Mouse (Mus musculus) urinary bladder, adult 2 months (tissue): ENCODE measurements around the gene Lmln. TPM values are rescaled to one million over a fixed set of nuclear protein-coding genes. Genes with fewer than 3 reads are reported as not detected.
"Not testable (repeated sequence)": the region's sequence is repeated elsewhere in the genome, so short reads cannot be mapped to it uniquely, and the experiment has no call there.

Experiments
- DNase-seq: peaks from one replicate; pipeline ENCODE4 v3.0.0; 2022; ENCODE audit warnings: low spot score
- polyA plus RNA-seq: library from polyadenylated mRNA; depleted of rRNA; stranded (reverse); fragments of >200 nt; gene quantifications from 2 replicates; pipeline ENCODE4 v1.2.3, GENCODE M21; 2012

Lmln gene
- polyA plus RNA-seq, 1 experiment, result 1.8 TPM

DNA sequence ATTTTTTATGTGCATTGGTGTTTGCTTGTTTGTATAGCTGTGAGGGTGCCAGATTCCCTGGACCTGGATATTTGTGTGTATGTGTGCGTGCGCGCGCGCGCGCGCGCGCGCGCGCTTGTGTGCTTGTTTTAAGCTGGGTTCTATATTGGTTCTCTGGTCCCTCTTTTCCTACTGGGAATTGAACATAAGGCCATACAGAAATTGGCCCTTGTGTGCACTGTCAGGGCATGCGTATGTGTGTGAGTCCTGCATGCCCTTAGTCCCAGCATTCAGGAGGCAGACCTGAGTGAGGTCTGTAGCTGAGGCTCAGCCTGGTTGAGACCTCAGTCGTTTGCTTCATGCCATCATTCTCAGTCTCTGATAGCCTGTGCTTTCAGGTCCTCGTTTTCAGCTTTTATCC lies 4.3 kb upstream of the Lmln start:
- no peak for DNase-seq

DNA sequence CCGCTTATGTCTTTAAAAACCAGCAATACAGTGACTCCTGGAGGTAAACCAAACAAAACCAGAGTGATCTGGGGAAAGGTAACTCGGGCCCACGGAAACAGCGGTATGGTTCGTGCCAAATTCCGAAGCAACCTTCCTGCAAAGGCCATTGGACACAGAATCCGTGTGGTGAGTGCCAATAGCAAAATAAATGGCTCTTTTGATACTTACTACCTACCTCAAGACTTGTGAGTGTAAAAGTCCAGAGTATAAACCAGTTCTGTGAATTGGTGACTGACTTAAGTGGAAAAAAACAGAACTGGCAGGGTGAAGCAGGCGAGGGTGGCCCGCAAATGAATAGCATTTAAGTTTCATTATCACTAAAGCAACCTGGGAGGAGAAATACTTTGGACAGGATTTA lies 3.7 kb upstream of the Lmln start:
- DNase-seq, result not testable (repeated sequence)

DNA sequence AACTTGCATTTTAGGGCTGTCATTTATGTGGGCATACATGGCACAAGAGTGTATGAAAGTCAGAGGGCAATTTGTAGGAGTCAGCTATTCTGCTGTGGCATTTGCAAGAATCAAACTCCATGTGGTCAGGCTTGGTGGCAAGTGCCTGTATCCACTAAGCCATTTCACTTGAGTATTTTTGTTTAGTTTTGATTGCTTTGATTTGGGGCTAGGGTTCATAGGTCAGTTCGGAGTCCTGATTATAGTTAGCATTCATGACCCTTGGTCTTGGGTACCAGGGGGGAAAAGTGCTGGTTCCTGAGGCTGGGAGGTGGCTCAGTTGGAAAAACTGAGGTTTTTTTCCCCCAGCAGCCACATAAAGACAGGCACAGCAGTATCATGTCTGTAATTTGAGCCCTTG lies 2.9 kb upstream of the Lmln start:
- DNase-seq, result no peak

DNA sequence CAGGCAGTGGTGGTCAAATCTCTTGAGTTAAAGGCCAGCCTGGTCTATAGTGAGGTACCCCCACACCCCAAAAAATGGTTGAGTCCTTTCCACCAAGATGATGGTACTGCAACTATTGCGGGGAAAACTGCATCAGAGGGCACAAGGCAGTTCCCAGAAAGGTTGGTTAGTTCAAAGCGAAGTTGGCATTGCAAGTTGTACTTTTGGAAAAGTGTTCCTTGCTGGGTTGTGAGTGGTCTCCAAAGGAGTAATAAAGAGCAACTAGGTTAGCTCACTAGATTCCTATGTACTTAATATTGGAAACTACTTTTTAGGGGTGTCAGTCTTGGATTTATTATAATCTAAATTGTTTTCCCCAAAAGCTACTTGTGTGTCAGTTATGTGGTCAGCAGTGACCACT lies 1.4 kb upstream of the Lmln start:
- DNase-seq, result no peak

DNA sequence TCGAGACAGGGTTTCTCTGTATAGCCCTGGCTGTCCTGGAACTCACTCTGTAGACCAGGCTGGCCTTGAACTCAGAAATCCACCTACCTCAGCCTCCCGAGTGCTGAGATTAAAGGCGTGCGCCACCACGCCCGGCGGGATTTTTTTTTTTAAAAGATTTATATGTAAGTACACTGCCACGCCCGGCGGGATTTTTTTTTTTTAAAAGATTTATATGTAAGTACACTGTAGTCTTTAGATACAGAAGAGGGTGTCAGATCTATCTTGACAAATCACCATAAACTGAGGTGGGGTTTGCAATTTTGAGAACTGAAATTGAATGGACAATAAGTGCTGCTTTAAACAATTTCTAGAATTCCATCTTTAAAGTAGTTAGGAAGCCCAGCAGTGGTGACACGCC lies 921 bp upstream of the Lmln start:
- DNase-seq, result no peak

DNA sequence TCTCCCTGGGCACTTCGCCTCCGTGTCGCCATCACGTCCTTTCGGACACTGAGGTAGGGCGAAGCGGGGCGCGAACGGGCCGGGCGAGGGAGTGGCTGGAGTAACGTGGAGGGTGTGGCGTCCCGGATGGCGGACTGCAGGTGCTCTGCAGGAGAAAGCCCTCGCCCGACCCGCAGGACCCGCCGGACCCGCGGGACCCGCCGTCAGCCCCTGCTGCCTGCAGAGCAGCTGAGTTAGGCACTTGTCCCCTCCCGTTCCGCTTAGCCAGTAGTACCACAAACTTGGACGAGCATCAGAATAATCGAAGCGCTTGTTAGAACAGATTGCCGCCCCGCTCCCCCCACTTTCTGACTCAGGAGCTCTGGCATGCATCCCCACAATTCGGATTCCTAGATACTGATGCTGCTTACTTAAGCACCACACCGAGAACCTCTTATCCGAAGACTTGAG lies 386 bp downstream of the Lmln start:
- no peak for DNase-seq

DNA sequence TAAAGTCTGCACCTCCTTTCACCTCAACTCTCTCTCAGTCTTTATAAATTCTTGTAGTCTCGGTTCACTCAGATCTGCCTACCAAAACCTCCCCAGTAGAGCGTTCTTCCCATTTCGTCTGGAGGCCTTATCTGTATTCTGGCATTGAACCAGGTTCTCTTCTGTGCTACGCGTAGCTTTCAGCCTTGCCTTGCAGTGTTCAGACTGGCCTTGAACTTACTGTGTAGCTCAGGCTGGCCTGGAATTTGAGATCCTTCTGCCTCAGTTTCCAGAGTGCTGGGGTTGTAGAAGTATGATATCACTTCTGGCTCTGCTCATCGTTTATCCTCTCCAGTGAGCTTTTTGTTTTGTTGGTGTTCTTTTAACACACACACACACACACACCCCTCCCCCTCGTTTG lies 946 bp downstream of the Lmln start:
- DNase-seq, result no peak

DNA sequence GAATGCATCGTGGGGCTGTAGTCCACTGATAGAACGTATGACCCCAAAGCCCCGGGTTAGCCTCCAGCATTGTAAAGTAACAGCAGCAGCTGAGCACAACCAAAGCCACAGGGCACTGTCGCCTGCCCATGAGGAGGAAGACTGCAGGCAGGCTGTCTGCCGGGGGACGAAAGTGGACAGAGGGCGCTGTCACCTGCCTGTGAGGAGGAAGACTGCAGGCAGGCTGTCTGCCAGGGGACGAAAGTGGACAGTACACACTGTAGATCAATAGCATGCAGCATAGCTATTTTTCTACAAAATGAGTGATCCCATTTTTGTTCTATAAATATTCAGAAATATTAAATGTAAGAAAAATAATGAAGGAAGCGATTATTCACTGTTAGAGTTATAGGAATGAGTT lies 2.3 kb downstream of the Lmln start:
- DNase-seq, result no peak

DNA sequence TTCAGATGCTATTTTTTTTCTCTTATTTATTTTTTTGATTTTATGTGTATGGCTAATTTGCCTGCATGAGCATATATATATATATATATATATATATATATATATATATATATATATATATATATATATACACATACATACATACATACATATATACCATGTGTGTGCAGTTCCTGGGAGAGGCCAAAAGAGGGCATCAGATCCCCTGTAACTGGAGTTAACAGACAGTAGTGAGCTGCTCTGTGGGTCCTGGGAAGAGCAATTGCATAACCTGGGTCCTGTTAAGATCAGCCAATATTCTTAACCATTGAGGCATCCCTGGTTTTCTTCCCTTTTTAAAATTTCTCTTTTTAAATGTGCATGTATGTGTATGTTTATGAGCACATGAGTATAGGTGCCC lies 8.6 kb downstream of the Lmln start:
- no peak for DNase-seq

DNA sequence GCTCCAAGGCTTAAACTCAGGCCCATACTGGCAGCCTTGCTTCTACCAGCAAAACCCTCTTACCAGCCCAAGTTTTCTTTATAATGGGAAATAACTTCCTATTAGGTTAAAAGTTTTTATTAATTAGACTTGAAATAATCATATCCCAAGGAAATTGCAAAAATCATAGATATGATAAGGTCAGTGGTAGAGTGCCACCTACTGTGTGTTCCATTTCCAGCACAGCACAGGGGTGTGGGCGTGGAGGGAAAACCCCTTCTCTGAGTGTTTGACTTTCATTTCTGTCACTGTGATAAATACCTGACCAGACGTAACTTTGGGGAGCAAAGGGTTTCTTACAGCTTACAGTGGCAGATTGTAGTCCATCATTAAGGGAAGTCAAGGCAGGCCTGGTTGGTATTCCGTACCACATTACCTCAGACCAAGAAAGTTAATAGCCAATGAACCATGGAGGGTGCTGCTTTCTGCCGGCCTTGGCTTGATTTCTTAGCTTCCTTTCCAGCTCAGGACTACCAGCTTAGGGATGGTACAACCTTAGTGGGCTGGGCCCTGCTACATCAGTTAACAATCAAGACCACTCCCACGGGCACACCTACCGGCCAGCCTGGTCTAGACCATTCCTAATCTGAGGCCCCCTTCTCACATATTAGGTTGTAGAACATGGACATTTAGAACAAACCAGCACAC lies 10.7 kb downstream of the Lmln start:
- no peak for DNase-seq

DNA sequence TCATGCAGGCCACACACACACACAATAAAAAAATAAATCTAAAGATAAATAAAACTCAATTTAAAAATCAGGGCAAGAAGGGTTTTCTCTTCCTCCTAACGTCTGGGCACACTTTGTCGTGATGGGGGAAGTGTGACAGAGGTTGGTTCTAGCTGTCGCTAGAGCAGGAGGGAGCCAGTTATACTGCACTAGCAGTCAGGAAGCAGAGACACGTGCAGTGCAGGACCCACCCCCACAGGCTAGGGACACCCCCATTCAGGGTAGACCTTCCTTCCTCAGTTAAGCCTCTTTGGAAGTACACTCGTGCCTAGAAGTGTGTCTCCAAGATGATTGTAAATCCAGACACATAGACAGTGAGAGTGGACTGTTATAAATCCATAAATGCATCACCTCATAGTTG lies 12.6 kb downstream of the Lmln start:
- no peak for DNase-seq

DNA sequence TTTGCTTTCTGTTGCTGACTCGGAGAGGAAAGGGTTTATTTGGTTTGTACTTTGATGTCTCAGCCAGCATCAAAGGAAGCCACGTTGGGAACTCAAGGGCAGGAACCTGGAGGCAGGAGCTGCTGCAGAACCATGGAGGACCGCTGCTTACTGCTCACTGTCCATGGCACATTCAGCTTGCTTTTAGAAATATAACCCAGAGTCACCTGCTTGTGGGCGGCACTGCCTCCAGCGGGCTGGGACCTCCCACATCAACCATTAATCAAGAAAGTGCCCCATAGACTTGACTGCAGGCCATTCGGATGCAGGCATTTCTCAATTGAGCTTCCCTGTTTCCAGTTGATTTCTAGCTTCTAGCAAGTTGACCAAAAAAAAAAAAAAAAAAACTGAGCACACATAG lies 13.8 kb downstream of the Lmln start:
- no peak for DNase-seq

DNA sequence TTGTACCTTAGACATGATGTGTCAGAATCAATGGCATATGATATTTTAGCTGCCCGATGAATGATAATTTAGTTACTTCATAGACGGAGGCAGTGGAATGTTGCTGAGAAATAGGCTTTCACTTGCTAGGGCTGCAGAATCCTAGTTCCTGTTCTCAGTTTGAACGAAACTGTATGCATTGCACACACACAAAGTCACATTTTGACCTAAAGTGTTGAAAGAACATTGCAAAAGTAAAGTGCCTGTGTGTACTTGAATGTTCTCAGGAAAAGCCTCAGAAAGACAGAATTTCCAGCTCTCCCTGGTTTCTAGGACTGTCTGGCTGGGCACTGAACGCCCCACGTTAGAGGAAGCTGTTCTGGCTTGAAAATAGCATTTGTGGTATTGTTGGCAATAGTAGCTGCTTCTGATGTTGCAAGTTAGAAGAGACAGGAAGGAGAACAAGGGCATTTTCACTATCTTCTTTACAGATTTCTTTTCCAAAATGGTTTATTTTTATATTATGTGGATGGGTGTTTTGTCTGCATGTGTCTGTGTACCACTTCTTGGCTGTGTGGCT lies 14.8 kb downstream of the Lmln start:
- DNase-seq, result no peak

DNA sequence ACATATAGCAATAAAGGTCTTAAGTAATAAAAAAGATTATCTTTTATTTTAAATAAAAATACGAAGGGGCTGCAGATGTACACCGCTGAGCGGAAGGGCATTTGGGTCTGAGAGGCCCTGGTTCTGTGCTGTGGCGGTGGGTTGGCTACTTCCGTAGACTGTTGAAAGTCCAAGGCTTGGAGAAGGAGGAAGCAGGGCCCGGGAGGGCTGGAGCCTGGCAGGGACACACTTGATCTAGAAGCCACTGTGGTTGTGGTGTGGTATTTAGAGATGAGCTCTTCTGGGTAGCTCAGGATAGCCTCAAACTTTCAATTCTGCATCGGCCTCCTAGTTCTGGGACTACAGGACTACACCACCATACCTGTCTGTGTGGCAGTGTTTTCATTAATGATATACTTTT lies 17.7 kb downstream of the Lmln start:
- no peak for DNase-seq

DNA sequence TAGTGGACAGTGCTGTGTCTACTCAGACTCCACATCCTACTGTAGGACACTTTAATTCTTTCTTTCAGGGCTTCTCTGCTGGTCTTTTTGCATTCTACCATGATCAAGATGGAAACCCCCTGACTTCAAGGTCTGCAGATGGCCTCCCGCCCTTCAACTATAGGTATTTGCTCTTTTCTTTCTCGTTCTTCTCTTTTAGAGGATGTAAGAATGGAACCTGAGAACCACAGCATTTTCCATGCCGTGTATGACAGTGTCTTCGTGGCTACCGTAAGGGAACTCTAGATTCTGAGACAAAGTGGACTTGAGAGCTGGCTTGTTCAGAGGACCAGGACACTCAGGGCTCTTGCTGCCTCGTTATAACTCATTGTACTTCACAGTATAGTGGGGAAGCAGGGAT lies 20.6 kb downstream of the Lmln start:
- DNase-seq, result no peak

DNA sequence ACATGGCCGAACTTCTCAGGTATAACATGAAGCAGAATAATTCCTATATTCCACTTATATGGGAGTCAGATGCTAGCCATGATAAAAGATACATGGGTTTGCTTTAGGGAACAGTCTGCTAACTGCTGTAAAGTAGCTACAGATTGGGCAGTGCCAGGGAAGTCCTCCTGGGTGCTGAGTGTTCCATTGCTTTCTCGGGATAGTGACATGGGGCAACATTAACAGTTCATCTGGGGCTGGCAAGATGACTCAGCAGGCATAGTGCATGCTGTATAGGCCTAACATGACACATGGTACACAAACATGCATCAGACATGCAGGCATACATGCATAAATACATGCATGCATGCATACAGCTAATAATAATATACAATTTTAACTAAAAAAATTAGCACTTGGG lies 21.7 kb downstream of the Lmln start:
- no peak for DNase-seq

DNA sequence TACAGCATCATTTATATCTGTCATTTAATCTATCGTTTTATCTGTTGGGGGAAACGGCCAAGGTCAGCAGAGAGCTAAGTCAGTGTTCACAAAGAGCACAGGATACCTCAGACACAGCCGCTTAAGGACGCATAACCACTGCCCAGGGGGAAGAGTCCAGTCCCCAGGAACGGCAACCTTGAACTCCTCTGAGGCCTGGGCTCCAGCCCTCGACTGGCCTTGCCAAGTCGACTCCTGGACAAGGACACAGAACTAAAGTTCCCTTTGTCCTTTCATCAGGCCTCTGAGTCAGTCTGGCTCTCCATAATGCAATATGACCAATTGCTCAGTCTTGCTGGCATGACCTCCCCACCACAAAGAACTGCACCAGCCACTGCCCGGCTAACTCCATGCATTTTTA lies 23.3 kb downstream of the Lmln start:
- DNase-seq, result no peak

DNA sequence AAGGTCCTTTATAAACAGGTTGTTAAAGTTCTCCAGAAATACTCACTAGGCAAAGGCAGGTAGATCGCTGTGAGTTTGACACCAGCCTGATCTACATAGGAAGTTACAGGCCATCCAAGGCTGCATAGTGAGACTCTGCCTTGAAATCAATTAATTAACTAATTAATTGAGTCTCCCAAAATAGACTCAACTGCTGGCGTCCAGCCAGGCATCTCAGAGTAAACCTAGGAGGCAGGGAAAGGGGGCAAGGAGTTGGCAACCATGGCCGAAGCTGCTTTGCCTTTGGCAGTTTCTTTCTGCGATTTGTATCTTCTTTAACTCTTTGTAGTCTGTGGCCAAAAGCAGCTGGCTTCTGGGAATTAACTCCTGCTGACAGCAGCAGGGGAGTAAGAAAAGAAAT lies 51.4 kb downstream of the Lmln start:
- DNase-seq, result no peak

DNA sequence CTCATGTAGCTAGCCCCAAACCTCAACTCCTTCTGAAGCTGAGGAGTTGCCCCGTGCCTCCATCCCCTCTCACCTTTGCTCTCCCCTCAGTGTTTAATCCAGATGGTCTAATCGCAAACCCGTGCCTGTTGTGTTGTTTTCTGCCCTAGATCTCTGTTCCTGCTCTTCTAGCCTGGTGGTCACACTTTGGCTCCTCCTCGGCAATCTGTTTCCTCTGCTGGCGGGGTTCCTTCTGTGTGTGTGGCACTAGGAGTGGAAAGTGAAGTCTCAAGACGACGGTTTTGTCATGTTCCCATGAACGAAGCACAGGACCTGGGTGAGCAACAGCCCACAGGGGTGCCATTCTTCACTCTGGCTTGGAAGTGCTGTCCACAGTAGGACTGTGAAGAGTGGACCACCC lies 61.1 kb downstream of the Lmln start:
- no peak for DNase-seq

DNA sequence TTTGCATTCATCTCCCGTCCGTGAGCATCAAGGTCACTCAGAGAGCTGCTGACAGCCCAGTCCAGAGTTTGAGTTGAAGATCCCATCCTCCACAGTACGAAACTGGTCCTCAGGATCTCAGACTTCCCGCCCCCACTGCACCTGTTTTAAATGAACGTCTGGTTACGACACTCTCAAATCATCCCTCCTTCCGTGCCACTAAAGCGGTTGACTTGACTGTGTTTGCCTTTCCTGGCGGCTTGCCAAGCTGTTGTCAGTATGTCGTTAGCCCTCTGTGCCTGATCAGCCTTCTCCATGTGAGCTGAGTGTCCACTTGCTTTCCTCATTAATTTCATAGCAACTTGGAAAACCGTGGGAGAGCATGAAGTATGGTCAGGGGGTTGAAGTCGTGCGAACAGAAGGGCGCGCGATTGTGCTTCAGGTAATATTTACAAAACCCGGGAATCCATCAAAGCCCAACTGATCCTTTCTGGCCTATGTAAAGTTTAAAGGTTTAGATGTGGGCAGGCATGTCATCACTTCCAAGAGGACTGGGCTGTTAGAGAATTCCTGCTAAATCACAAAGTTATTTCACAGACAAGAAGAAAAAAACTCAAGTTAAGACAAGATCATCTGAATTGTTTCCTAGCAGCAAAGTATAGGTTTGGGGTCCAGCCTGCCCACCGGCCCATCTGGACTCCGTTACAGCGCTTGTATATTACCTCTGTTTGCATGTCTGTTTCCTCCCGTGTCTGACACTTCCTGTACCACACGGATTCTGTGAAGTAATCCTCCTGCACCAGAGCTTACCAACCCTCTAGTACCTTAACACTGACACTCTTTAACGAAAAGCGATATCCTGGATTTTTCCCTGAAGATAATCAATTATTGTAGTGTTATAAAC lies 61.9 kb downstream of the Lmln start:
- DNase-seq, result no peak

DNA sequence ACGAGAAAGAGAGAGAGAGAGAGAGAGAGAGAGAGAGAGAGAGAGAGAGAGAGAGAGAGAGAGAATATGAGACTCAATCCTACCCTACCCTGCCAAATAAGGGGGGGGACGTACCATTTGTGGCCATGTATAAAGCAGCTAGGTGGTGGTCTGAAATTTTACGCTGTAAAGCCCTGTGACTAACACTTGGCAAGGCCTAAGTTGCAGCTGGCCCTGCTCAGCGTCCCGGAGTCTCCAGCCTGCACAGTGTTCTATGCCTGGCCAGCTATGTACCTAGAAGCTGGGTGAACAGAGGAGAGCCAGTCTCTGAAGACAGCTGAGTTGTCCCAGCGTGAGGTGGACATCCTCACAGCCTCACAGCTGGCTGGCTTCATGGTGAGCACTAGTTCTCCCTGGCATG lies 64.7 kb downstream of the Lmln start:
- no peak for DNase-seq

DNA sequence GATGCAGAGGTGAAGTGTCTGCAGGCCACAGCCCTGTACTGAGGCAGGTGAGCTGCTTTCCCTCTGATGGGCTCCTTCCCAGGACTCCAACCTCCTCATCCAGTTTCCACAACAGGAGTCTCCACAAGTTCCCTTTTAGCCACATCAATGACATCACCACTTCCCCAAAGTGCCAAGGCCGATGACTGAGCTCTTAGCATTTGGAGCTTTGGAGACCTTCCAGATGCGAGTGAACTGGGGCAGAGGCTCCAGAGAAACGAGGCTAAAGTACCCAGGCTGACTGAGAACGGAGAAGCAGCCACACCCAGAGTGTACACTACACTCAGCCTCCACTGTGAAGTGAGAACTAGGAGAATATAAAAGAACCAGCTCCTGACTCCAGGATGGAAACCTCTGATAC lies 68.4 kb downstream of the Lmln start:
- no peak for DNase-seq

DNA sequence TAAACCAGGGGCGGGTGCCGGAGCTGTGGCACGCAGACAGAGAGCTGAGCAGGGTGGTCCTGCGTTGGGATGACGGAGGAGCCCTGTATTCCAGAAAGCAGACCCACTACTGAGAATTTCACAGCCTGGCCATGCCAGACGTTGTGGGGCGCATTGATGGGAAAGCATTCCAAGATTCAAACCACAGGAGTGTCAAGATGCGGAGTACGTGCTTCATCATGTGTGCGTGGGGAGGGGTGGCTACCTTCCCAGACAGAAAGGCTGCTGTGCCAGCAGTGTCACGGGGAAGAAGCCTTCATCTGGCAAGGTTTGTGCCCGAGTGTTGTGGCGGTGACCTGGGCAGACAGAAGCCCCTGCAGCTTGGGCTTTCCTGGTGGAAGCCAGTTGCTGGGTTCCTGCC lies 70.9 kb downstream of the Lmln start:
- DNase-seq, result no peak
